Mouse (Mus musculus): Measurements from ENCODE around the gene Tut1. TPM values are rescaled to one million over a fixed set of nuclear protein-coding genes. Genes with fewer than 3 reads are reported as not detected.

The Tut1 gene
- polyA plus RNA-seq, 1 experiment = 24.9 TPM

DNA sequence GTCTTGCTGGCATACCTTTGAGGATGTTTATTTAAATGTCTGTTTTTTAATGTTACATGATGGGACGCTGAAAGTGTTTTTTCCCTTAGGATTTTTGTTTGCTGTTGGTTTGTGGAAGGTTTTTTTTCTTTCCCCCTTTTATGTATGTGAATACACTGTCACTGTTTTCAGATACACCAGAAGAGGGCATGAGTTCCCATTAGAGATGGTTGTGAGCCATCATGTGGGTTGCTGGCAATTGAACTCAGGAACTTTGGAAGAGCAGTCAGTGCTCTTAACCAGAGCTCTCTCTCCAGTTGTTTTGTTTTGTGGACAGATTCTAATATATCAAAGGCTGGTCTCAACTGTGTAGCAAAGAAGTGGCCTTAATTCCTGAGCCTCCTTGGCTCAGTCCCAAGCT is 21.0 kb downstream of the Tut1 start:
- no peaks in the 10 kb centered on the region for H3K27me3 ChIP-seq (ENCODE audit: control insufficient read depth, insufficient read depth, insufficient read length)
- no peak for TF ChIP-seq REST (IDR thresholded peaks at IDR 0.05; ENCODE audit: insufficient read depth, insufficient read length)
- no peak for TF ChIP-seq CEBPB (IDR thresholded peaks at IDR 0.05; ENCODE audit: insufficient read depth, poor library complexity, severe bottlenecking)
- TF ChIP-seq POLR2AphosphoS2 (IDR thresholded peaks at IDR 0.05; ENCODE audit: insufficient read length, low read depth) = no peak
- no peak for TF ChIP-seq USF1 (IDR thresholded peaks at IDR 0.05; ENCODE audit: low read depth)
- no peak for TF ChIP-seq TCF3 (IDR thresholded peaks at IDR 0.05; ENCODE audit: insufficient read length, low read depth)
- no peak for TF ChIP-seq TCF12 (IDR thresholded peaks at IDR 0.05; ENCODE audit: insufficient read depth, poor library complexity, severe bottlenecking)
- TF ChIP-seq MAX (IDR thresholded peaks at IDR 0.05; ENCODE audit: low read depth) = no peak
- TF ChIP-seq MYOG (IDR thresholded peaks at IDR 0.05; ENCODE audit: control insufficient read depth in 1 of 3, insufficient read depth in 1 of 3, insufficient read length in 2 of 3, low read depth in 2 of 3) = no peak
- TF ChIP-seq POLR2A (IDR thresholded peaks at IDR 0.05; ENCODE audit: insufficient read length, low read depth) = no peak
- TF ChIP-seq SRF (IDR thresholded peaks at IDR 0.05; ENCODE audit: control insufficient read depth, insufficient read length, low read depth) = no peak
- TF ChIP-seq MYOD1 (IDR thresholded peaks at IDR 0.05; ENCODE audit: control insufficient read depth in 1 of 3, insufficient read length in 2 of 3, low read depth in 2 of 3) = no peak
- no peak for TF ChIP-seq E2F4 (IDR thresholded peaks at IDR 0.05; ENCODE audit: insufficient read depth)

DNA sequence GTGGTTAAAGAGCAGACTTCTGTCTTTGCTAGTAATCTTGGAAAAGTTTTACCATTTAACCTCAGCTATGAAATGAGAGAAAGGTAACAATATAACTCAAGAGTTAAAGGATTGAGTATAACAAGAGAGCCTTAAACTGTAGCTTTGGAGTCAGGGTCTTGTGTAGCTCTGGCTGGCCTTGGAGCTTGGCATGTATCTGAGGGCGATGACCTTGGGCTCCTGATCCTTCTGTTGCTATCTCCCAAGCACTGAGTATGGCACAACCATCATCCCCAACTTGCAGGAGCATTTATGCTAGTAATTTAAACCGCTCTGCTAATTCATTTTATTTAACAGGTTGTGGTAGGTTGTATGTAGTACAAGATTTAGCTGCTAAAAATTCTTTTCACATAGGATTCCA is 21.8 kb downstream of the Tut1 start:
- Histone ChIP-seq H3K36me3 (ENCODE audit: control insufficient read depth, insufficient read depth) (peaks cover 86% of the 10 kb centered on the region), H3ac (ENCODE audit: control insufficient read depth, insufficient read length) (no peak overlapping the region)
- TF ChIP-seq POLR2AphosphoS2 (IDR thresholded peaks at IDR 0.05; ENCODE audit: insufficient read length, low read depth) (no peak), MYOG (IDR thresholded peaks at IDR 0.05; ENCODE audit: control insufficient read depth in 1 of 3, insufficient read depth in 1 of 3, insufficient read length in 2 of 3, low read depth in 2 of 3) (no peak), SRF (IDR thresholded peaks at IDR 0.05; ENCODE audit: control insufficient read depth, insufficient read length, low read depth) (no peak), E2F4 (IDR thresholded peaks at IDR 0.05; ENCODE audit: insufficient read depth) (no peak), CEBPB (IDR thresholded peaks at IDR 0.05; ENCODE audit: insufficient read depth, poor library complexity, severe bottlenecking) (no peak)

More for the DNA sequence above, 21.0 kb downstream of the Tut1 start:
- Histone ChIP-seq H3K4me3 (no peak overlapping the region), H3ac (ENCODE audit: control insufficient read depth, insufficient read length) (no peak overlapping the region), H3K4me2 (ENCODE audit: low read depth) (no peak overlapping the region), H3K79me2 (ENCODE audit: control insufficient read depth, insufficient read depth) (peaks cover 92% of the 10 kb centered on the region), H3K36me3 (ENCODE audit: control insufficient read depth, insufficient read depth) (peaks cover 94% of the 10 kb centered on the region)

DNA sequence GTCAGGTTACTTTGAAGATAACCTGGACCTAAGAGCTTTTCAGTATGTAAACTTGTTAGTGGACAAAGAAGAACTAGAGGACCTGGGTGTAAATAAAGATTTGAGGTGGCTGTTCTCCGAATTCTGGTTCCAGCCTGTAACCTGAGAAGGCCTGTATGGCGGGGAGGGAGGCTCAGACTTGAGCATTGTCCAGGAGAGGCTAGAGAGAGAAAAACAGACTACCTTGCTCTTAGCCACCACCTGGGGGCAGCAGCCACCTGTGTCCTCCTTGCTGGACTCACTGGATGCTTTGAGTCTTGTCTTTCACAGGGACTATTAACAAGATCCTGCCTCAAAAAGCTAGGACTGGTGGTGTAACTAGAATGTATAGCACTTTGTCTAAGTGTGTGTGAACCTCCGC is 22.9 kb downstream of the Tut1 start:
- Histone ChIP-seq H3ac (ENCODE audit: control insufficient read depth, insufficient read length) (no peak overlapping the region), H3K27me3 (ENCODE audit: control insufficient read depth, insufficient read depth, insufficient read length) (no peaks in the 10 kb centered on the region), H3K4me3 (no peak overlapping the region), H3K79me2 (ENCODE audit: control insufficient read depth, insufficient read depth) (peaks cover 74% of the 10 kb centered on the region), H3K36me3 (ENCODE audit: control insufficient read depth, insufficient read depth) (peaks cover 76% of the 10 kb centered on the region), H3K4me2 (ENCODE audit: low read depth) (no peak overlapping the region)
- TF ChIP-seq POLR2A (IDR thresholded peaks at IDR 0.05; ENCODE audit: insufficient read length, low read depth) (peak; percentile 14), TCF12 (IDR thresholded peaks at IDR 0.05; ENCODE audit: insufficient read depth, poor library complexity, severe bottlenecking) (no peak)

More for the DNA sequence above, 21.8 kb downstream of the Tut1 start:
- H3K4me3 ChIP-seq = no peak overlapping the region
- H3K27me3 ChIP-seq (ENCODE audit: control insufficient read depth, insufficient read depth, insufficient read length) = no peaks in the 10 kb centered on the region
- peaks cover 84% of the 10 kb centered on the region for H3K79me2 ChIP-seq (ENCODE audit: control insufficient read depth, insufficient read depth)
- no peak overlapping the region for H3K4me2 ChIP-seq (ENCODE audit: low read depth)

DNA sequence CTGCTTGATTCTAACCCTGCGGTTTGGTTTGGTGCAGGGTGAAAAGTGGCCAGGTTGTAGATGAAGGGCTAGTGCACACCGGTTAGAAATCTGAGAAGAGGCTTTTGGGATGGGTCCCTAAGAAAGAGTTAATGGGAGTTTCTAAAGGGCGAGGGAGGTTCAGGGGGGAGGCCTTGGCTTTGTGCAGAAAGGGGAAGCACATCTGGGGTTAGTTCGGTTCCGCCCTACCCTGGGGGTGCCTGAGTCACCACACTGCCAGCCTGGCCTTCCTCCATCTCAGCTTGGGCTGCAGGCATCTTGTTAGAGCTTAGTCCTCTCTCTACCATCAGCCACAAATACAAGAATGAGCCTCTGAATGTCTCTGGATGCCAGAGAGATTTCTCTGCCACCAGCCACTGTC is 27.1 kb downstream of the Tut1 start:
- Histone ChIP-seq H3K4me3 (no peak overlapping the region), H3K4me2 (ENCODE audit: low read depth) (peak overlapping the region; percentile 72), H3ac (ENCODE audit: control insufficient read depth, insufficient read length) (no peak overlapping the region), H3K27me3 (ENCODE audit: control insufficient read depth, insufficient read depth, insufficient read length) (no peaks in the 10 kb centered on the region), H3K36me3 (ENCODE audit: control insufficient read depth, insufficient read depth) (peaks cover 40% of the 10 kb centered on the region), H3K79me2 (ENCODE audit: control insufficient read depth, insufficient read depth) (peaks cover 38% of the 10 kb centered on the region)
- TF ChIP-seq E2F4 (IDR thresholded peaks at IDR 0.05; ENCODE audit: insufficient read depth) (no peak), POLR2AphosphoS2 (IDR thresholded peaks at IDR 0.05; ENCODE audit: insufficient read length, low read depth) (peak; percentile 74), TCF3 (IDR thresholded peaks at IDR 0.05; ENCODE audit: insufficient read length, low read depth) (no peak), MYOG (IDR thresholded peaks at IDR 0.05; ENCODE audit: control insufficient read depth in 1 of 3, insufficient read depth in 1 of 3, insufficient read length in 2 of 3, low read depth in 2 of 3) (no peak), TCF12 (IDR thresholded peaks at IDR 0.05; ENCODE audit: insufficient read depth, poor library complexity, severe bottlenecking) (no peak), MYOD1 (IDR thresholded peaks at IDR 0.05; ENCODE audit: control insufficient read depth in 1 of 3, insufficient read length in 2 of 3, low read depth in 2 of 3) (no peak), POLR2A (IDR thresholded peaks at IDR 0.05; ENCODE audit: insufficient read length, low read depth) (peak; percentile 44)

DNA sequence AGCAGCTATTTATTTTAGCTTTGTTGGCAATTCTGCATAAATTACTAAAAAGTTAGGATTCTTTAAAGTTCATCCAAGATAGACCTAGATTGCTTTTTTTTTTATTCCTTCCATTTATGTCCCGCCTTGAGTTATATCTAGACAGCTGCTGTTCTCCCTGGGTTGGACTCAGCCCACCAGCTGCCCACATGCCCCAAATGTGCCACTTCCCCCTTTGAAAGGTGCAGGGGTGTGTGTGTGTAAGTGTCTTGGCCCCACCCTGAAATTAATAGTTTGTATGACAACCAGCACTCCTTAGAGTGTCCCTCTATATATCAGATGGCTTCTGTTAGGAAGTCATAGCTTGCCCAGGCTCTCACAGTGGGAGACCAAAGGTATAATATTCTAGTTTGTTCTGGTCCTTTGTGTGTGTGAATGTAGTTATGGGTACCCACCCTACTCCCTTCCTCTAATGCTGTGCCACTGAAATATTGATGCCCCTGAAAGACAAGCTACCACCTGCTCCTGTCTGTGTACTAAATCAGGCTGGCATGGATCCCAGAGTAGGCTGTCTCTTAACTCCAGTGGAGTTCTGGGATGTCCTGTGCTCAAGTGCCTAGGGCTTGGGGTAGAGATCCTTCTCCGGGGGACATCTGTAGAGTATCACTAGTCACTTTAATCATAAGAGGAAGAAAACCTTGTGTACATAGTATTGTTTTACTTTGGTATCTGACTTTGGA is 28.0 kb downstream of the Tut1 start:
- TF ChIP-seq SRF (IDR thresholded peaks at IDR 0.05; ENCODE audit: control insufficient read depth, insufficient read length, low read depth) (no peak), CEBPB (IDR thresholded peaks at IDR 0.05; ENCODE audit: insufficient read depth, poor library complexity, severe bottlenecking) (no peak), POLR2AphosphoS2 (IDR thresholded peaks at IDR 0.05; ENCODE audit: insufficient read length, low read depth) (peak; percentile 7), E2F4 (IDR thresholded peaks at IDR 0.05; ENCODE audit: insufficient read depth) (no peak), TCF12 (IDR thresholded peaks at IDR 0.05; ENCODE audit: insufficient read depth, poor library complexity, severe bottlenecking) (peak; percentile 77), MYOD1 (IDR thresholded peaks at IDR 0.05; ENCODE audit: control insufficient read depth in 1 of 3, insufficient read length in 2 of 3, low read depth in 2 of 3) (peak; percentile 94 to 98 (median 96)), TCF3 (IDR thresholded peaks at IDR 0.05; ENCODE audit: insufficient read length, low read depth) (peak; percentile 69), POLR2A (IDR thresholded peaks at IDR 0.05; ENCODE audit: insufficient read length, low read depth) (no peak), MAX (IDR thresholded peaks at IDR 0.05; ENCODE audit: low read depth) (no peak), MYOG (IDR thresholded peaks at IDR 0.05; ENCODE audit: control insufficient read depth in 1 of 3, insufficient read depth in 1 of 3, insufficient read length in 2 of 3, low read depth in 2 of 3) (peak; percentile 50 to 85 (median 68))
- peak overlapping the region; percentile 72 for H3K4me2 ChIP-seq (ENCODE audit: low read depth)
- peaks cover 29% of the 10 kb centered on the region for H3K79me2 ChIP-seq (ENCODE audit: control insufficient read depth, insufficient read depth)
- peaks cover 32% of the 10 kb centered on the region for H3K36me3 ChIP-seq (ENCODE audit: control insufficient read depth, insufficient read depth)
- H3ac ChIP-seq (ENCODE audit: control insufficient read depth, insufficient read length) = no peak overlapping the region
- no peak overlapping the region for H3K4me3 ChIP-seq
- H3K27me3 ChIP-seq (ENCODE audit: control insufficient read depth, insufficient read depth, insufficient read length) = no peaks in the 10 kb centered on the region
